Mouse (Mus musculus): Measurements from ENCODE around the gene Ankrd2.

- TF ChIP-seq CTCF (IDR thresholded peaks at IDR 0.05): peak; percentile 23; the same call in 1 of the 2 replicates
- no peak for TF ChIP-seq POLR2A (IDR thresholded peaks at IDR 0.05; ENCODE audit: insufficient read depth, low read depth, low read length)
- no peak for TF ChIP-seq EP300 (IDR thresholded peaks at IDR 0.05; ENCODE audit: insufficient read depth, low read depth, low read length)
Observed at GRCm38 (mm10) chr19:42072802-42073201, 37.0 kb downstream of the Ankrd2 start.

All from heart, adult 2 months (tissue).